Mouse (Mus musculus): ENCODE results near the gene Schip1.

Gene Schip1

GRCm38 (mm10) chr3:68269251-68269650, 204.6 kb downstream of the Schip1 start:
- no peak for DNase-seq (ENCODE audit: extremely low read depth, low read depth, low spot score)

GRCm38 (mm10) chr3:68270246-68270645, 205.6 kb downstream of the Schip1 start:
- DNase-seq (ENCODE audit: extremely low read depth, low read depth, low spot score): no peak

GRCm38 (mm10) chr3:68271457-68271856, 206.9 kb downstream of the Schip1 start:
- no peak for DNase-seq (ENCODE audit: extremely low read depth, low read depth, low spot score)

- DNase-seq (ENCODE audit: extremely low read depth, low read depth, low spot score): no peak
Observed at GRCm38 (mm10) chr3:68271881-68272280, 207.3 kb downstream of the Schip1 start.

GRCm38 (mm10) chr3:68282844-68283594, 218.4 kb downstream of the Schip1 start:
- no peak for DNase-seq (ENCODE audit: extremely low read depth, low read depth, low spot score)

GRCm38 (mm10) chr3:68283595-68283991, 219.0 kb downstream of the Schip1 start:
- DNase-seq (ENCODE audit: extremely low read depth, low read depth, low spot score): no peak

- DNase-seq (ENCODE audit: extremely low read depth, low read depth, low spot score): no peak
Observed at GRCm38 (mm10) chr3:68284500-68284899, 219.9 kb downstream of the Schip1 start.

- DNase-seq (ENCODE audit: extremely low read depth, low read depth, low spot score): no peak
Observed at GRCm38 (mm10) chr3:68296752-68297151, 232.2 kb downstream of the Schip1 start.

GRCm38 (mm10) chr3:68305647-68306046, 241.0 kb downstream of the Schip1 start:
- no peak for DNase-seq (ENCODE audit: extremely low read depth, low read depth, low spot score)

- no peak for DNase-seq (ENCODE audit: extremely low read depth, low read depth, low spot score)
Observed at GRCm38 (mm10) chr3:68306726-68307125, 242.1 kb downstream of the Schip1 start.

- no peak for DNase-seq (ENCODE audit: extremely low read depth, low read depth, low spot score)
Observed at GRCm38 (mm10) chr3:68325575-68325974, 261.0 kb downstream of the Schip1 start.

- DNase-seq (ENCODE audit: extremely low read depth, low read depth, low spot score): no peak
Observed at GRCm38 (mm10) chr3:68332515-68332914, 267.9 kb downstream of the Schip1 start.

- no peak for DNase-seq (ENCODE audit: extremely low read depth, low read depth, low spot score)
Observed at GRCm38 (mm10) chr3:68335501-68335900, 270.9 kb downstream of the Schip1 start.

- DNase-seq (ENCODE audit: extremely low read depth, low read depth, low spot score): no peak
Observed at GRCm38 (mm10) chr3:68350624-68351023, 286.0 kb downstream of the Schip1 start.

GRCm38 (mm10) chr3:68351461-68351860, 286.9 kb downstream of the Schip1 start:
- DNase-seq (ENCODE audit: extremely low read depth, low read depth, low spot score): no peak

GRCm38 (mm10) chr3:68352961-68353360, 288.4 kb downstream of the Schip1 start:
- DNase-seq (ENCODE audit: extremely low read depth, low read depth, low spot score): no peak

GRCm38 (mm10) chr3:68353492-68353891, 288.9 kb downstream of the Schip1 start:
- DNase-seq (ENCODE audit: extremely low read depth, low read depth, low spot score): peak; percentile 21

- no peak for DNase-seq (ENCODE audit: extremely low read depth, low read depth, low spot score)
Observed at GRCm38 (mm10) chr3:68356516-68356915, 291.9 kb downstream of the Schip1 start.

GRCm38 (mm10) chr3:68368029-68368428, 303.4 kb downstream of the Schip1 start:
- no peak for DNase-seq (ENCODE audit: extremely low read depth, low read depth, low spot score)

GRCm38 (mm10) chr3:68372925-68373324, 308.3 kb downstream of the Schip1 start:
- DNase-seq (ENCODE audit: extremely low read depth, low read depth, low spot score): no peak

GRCm38 (mm10) chr3:68375100-68375508, 310.5 kb downstream of the Schip1 start:
- no peak for DNase-seq (ENCODE audit: extremely low read depth, low read depth, low spot score)

GRCm38 (mm10) chr3:68377452-68378198, 313.0 kb downstream of the Schip1 start:
- no peak for DNase-seq (ENCODE audit: extremely low read depth, low read depth, low spot score)
